Mouse (Mus musculus) hindbrain, embryonic 12.5 days (tissue): Measurements from ENCODE around the gene AF067063. TPM values are rescaled to one million over a fixed set of nuclear protein-coding genes. Genes with fewer than 3 reads are reported as not detected.
"Not testable (repeated sequence)": the region's sequence is repeated elsewhere in the genome, so short reads cannot be mapped to it uniquely, and the experiment has no call there.

ENCODE experiments used
- ATAC-seq: fragments of 200-750 bp; cut with Nextera tagmentation; 2 replicates; pipeline ENCODE4 v1.8.0; 2017; ENCODE audit warnings: moderate TSS enrichment; ENCODE audit not compliant: low FRiP score
- H3K27ac ChIP-seq: fragments of 300-500 bp; sonication (generic); 2 replicates; pipeline ENCODE4 v1.5.1; 2016; ENCODE audit warnings: mild to moderate bottlenecking
- H3K27me3 ChIP-seq: fragments of 300-500 bp; sonication (generic); 2 replicates; pipeline ENCODE4 v1.6.1; 2016; ENCODE audit warnings: mild to moderate bottlenecking
- H3K36me3 ChIP-seq: fragments of 300-500 bp; sonication (generic); 2 replicates; pipeline ENCODE4 v1.6.1; 2016; ENCODE audit warnings: mild to moderate bottlenecking
- H3K4me1 ChIP-seq: fragments of 300-500 bp; sonication (generic); 2 replicates; pipeline ENCODE4 v1.6.1; 2016
- H3K4me2 ChIP-seq: fragments of 300-500 bp; sonication (generic); replicated peaks from 2 replicates; pipeline ENCODE4 v1.6.1; 2016; ENCODE audit warnings: mild to moderate bottlenecking
- H3K4me3 ChIP-seq: fragments of 300-500 bp; sonication (generic); 2 replicates; pipeline ENCODE4 v1.5.1; 2016; ENCODE audit warnings: mild to moderate bottlenecking
- H3K9ac ChIP-seq: fragments of 300-500 bp; sonication (generic); 2 replicates; pipeline ENCODE4 v1.6.1; 2016; ENCODE audit warnings: mild to moderate bottlenecking, moderate library complexity
- H3K9me3 ChIP-seq: fragments of 300-500 bp; sonication (generic); replicated peaks from 2 replicates; pipeline ENCODE4 v1.6.1; 2016; ENCODE audit warnings: mild to moderate bottlenecking
- WGBS: fragments of 180-500 bp; shearing (Covaris S2); methylation state at CpG from one replicate; pipeline ENCODE4 v1.1.7; 2016; 5-methylcytosine and 5-hydroxymethylcytosine counted together
- polyA plus RNA-seq: library from polyadenylated mRNA; unstranded; fragments of >200 nt; fragmentation: Nextera tagmentation; extraction: Ambion mirVana; gene quantifications from 2 replicates; pipeline ENCODE4 v1.2.1, GENCODE M21; 2016

AF067063 gene
- polyA plus RNA-seq, result not detected in 2 replicates

DNA sequence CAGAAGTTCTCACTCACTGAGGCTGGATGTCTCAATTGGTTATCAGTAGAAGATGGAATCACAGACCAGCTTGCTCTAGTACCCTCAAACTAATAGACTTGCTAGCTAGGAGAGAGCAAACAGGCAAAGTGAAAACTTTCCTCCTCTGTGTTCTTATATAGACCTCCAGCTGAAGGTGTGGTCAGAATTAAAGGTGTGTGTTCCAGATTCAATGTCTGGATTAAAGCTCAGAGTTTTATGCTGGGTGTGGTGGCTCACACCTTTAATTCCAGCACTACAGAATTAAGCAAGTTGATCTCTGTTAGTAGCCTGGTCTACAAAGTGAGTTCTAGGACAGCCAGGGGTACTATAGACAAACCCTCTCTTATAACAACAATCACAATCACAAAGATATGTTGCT is at the start of gene AF067063:
Gene AF067063, minus strand, starts transcription at position 101 of the 400 bp plus-strand sequence.
- not testable (repeated sequence) for H3K4me3 ChIP-seq, H3K27ac ChIP-seq, ATAC-seq, H3K9ac ChIP-seq, H3K36me3 ChIP-seq, H3K9me3 ChIP-seq, H3K27me3 ChIP-seq, H3K4me1 ChIP-seq, H3K4me2 ChIP-seq

DNA sequence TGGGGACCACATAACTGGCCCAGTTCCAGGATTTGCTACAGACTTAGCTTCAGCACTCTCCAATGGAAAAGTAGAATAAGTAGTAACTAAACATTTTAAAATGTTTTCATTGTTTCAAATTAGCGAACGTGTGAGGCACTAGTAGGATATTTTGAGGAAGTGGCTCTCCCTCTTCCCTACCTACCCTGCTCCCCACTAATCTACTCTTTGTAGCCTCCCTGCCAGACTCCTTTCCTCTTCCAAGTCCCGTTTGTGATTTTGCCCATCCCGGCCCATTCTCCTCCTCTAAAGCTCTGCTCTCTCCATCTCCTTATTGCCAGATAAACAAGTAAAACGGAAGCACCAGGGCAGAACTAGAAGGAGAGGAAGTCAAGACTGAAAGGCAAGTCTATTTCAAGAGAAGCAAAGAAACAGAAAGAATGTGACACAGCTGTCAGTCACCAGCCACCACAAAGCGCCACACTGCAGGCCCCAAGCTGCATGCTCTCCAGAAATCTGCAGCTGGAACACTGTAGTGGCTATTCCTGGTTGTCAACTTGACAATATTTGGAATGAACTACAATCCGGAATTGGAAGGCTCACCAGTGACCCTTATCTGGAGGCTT is 34.5 kb upstream of the AF067063 start:
- ATAC-seq, H3K4me1 ChIP-seq, H3K27ac ChIP-seq, H3K9me3 ChIP-seq, H3K36me3 ChIP-seq, H3K9ac ChIP-seq, H3K4me3 ChIP-seq, H3K4me2 ChIP-seq, H3K27me3 ChIP-seq: not testable (repeated sequence)
- 84% methylated on average over 6 of the region's 7 CpGs for WGBS

DNA sequence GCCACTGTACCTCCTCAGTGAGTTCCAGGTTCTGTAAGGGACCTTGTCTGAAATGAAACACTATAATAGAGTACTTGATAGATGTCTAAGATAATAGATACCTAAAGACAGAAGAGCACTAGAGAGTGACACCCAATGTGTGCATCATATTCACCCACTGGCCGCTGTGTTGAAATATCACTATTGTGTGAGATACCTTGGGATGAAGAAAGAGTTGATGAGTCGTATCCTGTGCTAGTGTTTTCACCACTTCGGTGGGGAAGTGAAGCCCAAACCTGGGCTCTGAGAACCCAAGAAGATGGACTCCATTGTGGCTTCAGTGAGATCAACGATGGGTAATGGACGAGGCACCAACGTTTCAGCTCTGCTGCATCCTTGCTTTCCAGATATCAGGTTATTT is 32.4 kb upstream of the AF067063 start:
- no CpG with 5 or more reads among the region's 6 CpGs for WGBS
- H3K27me3 ChIP-seq, H3K4me2 ChIP-seq, H3K4me1 ChIP-seq, ATAC-seq, H3K9me3 ChIP-seq, H3K27ac ChIP-seq, H3K4me3 ChIP-seq, H3K36me3 ChIP-seq, H3K9ac ChIP-seq: not testable (repeated sequence)

DNA sequence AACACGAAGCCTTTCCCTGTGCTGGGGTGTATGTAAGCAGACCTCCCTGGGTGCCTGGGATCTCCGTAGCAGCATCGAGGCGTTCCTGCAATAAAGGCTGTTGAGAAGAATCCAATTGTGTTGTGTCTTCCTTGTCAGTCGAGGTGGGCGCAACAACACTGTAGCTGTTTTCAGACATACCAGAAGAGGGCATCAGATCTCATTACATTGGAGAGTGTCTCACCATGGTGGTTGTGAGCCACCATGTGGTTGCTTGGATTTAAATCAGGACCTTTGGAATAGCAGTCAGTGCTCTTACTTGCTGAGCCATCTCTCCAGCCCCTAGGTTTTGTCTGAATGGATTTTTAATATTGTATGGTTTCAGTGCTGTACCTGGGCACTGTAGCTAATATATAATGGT is 10.0 kb upstream of the AF067063 start:
- not testable (repeated sequence) for H3K4me3 ChIP-seq, ATAC-seq, H3K27ac ChIP-seq, H3K9ac ChIP-seq, H3K27me3 ChIP-seq, H3K36me3 ChIP-seq, H3K4me1 ChIP-seq, H3K9me3 ChIP-seq, H3K4me2 ChIP-seq
- WGBS, result 31% methylated on average over 6 of the region's 6 CpGs

DNA sequence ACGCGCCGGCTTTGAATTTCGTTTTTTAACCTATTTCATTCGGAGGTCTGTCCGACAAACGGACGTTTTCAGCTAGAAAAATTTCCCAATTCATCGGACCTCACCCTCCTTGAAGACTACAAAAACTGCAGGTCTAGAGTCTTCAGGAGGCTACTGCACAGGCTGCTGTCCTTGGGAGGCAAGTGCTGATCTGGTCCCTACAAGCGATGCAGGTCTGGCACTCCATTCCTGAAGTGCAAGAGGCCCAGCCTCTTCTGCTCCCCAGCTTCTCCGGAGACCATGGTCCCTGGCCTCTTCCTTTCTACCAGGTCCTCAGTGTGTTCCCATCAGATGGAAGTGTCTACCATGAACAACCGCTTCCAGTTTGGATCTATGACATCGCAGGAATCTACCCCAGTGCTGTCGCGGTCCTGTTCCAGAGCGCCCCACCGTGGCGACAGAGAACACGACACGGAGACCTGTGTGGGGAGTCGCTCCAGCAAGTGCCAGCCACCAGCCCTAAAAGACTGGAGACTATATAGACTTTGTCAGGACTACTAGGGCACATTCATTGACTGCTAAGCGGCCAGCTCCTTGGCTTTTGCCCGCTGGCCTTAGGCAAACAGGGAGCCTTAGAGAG is 7.8 kb upstream of the AF067063 start:
- not testable (repeated sequence) for H3K27ac ChIP-seq, H3K9me3 ChIP-seq, H3K4me1 ChIP-seq, H3K9ac ChIP-seq, H3K27me3 ChIP-seq, H3K36me3 ChIP-seq, H3K4me3 ChIP-seq
- 8% methylated on average over 14 of the region's 23 CpGs for WGBS
- H3K4me2 ChIP-seq, result 0 out of 2 replicates have a peak overlapping the region, but pooled peaks have one; percentile 21
- ATAC-seq, result peak; percentile 47; the same call in 1 of the 2 replicates

DNA sequence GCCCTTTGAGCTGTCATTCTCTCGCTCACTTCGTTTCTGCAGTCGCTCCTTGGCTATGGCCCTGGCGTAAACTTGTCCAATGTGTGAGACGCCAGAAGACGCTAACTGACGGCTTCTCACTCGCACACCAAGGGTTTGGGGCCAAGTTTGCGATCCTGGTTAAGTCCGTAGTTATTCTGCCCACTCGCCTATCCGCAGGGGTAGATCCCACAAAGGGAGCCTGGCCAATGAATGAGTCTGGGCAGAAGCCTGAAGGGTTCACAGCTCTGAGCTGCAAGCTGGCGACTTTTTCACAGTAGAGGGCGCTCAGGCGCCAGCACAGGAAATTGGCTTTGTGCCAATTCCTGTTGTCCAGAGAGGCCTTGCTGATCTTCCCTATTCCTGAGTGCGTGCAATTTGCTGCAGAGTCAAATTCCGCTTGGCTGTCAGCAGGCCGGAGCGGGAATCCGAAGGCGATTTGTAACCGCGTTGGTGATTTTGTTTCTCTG is 6.4 kb upstream of the AF067063 start:
- ATAC-seq, result peak; percentile 88
- not testable (repeated sequence) for H3K27me3 ChIP-seq, H3K9ac ChIP-seq, H3K9me3 ChIP-seq, H3K36me3 ChIP-seq, H3K4me1 ChIP-seq, H3K27ac ChIP-seq
- Histone ChIP-seq H3K4me2 (peak overlapping the region; percentile 43), H3K4me3 (peak overlapping the region; percentile 21)
- WGBS, result 12% methylated on average over 23 of the region's 23 CpGs

DNA sequence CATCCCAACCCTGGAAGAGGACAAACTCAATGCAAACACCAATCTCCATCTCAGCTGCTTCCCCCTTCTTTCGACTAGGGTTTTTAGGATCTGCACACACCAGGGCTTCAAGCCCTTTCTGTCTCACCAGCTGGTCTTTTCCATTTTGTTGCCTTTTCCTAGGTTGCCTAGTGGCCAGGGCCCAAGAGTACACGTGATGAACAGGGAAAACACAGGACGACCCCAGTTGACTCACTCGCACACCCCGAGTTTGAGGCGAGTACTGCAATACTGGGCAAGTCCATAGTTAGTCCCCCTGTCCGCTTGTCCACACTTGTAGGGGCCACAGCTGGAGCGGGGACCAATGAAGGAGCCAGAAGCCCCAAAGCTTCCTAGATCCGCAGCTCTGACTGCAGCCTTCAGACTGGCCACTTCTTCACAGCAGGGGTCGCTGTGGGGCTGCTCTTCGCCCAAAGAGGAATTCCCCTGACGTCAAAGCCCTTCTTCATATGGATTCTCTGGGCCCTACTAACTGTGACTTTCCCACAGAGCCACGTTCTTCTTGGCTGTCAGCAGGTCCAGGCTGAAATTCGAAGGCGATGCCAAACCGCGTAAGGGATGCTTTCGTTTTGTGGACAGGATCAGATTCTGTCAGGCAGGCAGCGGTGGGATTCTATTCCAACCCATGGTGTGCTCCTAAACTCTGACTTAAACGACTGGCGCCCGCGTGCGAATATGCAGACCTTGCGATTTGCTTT is 5.5 kb upstream of the AF067063 start, which contains the start of gene D13Ertd608e:
Gene D13Ertd608e, plus strand, starts transcription at position 687 of the 737 bp plus-strand sequence.
- peak within 1 kb of the TSS; percentile 21 for H3K4me3 ChIP-seq
- not testable (repeated sequence) for H3K27ac ChIP-seq, H3K4me1 ChIP-seq, H3K27me3 ChIP-seq, H3K9me3 ChIP-seq, H3K36me3 ChIP-seq, H3K9ac ChIP-seq
- WGBS, result 14% methylated on average over 18 of the region's 25 CpGs
- peak within 1 kb of the TSS; percentile 43 for H3K4me2 ChIP-seq
- ATAC-seq, result peak; percentile 56

DNA sequence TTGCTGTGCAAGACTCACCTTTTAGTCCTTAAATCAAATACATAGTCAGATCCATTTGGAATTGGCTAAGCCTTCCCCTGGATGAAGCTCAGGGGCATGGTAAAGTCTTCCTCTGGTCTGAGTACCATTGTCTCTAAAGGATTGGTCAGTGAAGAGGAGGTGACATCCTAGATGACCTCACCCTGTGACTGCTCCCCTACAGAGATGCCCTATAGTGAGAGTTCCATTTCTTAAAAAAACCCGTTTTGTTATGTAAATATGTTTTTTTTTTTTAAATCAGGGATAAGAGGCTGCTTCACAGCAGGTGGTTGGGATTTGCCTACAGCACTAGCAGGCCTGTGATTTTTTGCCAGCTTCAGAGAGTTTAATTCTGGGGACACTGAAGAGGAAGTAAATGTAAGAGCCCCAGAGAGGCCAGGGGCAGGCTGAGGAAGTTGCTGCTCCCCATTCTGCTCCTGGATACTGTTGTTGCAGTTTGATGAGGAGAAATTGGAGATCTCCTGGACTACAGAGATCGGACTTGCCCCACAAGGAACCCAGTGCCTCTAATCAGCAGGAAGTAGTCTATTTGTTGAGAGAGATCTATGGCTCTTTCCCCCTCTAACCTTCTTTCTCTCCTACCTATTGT is 12.3 kb downstream of the AF067063 start:
- Histone ChIP-seq H3K4me2 (no peak overlapping the region), H3K4me1 (0 out of 2 replicates have a peak, but pooled peaks cover 4% of the 10 kb centered on the region), H3K4me3 (no peak overlapping the region), H3K9ac (no peak overlapping the region), H3K27me3 (no peaks in the 10 kb centered on the region), H3K9me3 (no peaks in the 10 kb centered on the region), H3K27ac (no peak overlapping the region), H3K36me3 (no peaks in the 10 kb centered on the region)
- ATAC-seq, result no peak
- WGBS, result 15% methylated on average over 2 of the region's 2 CpGs

DNA sequence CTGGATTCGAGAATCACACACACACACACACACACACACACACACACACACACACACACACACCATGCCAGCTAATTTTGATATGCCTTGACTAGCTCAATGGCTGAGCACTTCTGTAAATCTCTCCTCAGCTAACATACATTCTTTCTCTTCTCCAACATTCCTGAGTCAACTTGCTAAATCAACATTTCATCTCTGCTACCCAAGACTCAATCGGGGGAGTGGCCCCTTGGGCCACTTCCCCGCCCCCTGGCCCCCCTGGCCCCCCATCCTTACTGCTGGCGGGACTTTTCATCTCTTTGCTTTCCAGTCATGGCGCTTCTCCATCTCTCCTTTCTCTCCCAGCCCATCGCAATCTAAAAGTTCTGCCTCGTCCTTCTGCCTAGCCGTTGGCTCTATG is 13.2 kb downstream of the AF067063 start:
- Histone ChIP-seq H3K4me2 (no peak overlapping the region), H3K4me3 (no peak overlapping the region), H3K9me3 (no peaks in the 10 kb centered on the region), H3K4me1 (0 out of 2 replicates have a peak, but pooled peaks cover 4% of the 10 kb centered on the region), H3K27ac (no peak overlapping the region), H3K36me3 (no peaks in the 10 kb centered on the region), H3K27me3 (no peaks in the 10 kb centered on the region), H3K9ac (no peak overlapping the region)
- ATAC-seq, result no peak
- WGBS, result 57% methylated on average over 8 of the region's 8 CpGs

DNA sequence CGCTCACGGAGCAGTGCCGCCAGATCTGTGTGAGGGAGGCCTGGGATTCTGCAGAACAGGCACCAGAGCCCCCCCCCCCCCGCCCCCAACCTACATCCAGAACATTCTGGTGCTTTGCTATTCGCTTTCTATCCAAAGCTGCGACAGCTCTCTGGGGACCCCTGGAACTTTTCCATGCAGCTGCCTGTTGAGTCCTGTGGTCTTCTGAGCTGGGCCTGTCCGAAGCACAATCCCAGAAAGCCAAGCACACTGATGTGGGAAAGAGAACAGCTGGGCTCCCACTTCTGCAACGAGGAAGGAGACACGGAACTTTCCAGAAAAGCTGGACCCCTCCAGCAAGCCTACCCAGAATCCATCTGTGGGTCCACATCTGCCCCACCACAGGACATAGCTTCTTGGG is 20.0 kb downstream of the AF067063 start:
- H3K4me1 ChIP-seq, result no peaks in the 10 kb centered on the region
- no peak overlapping the region for H3K27ac ChIP-seq
- no peak for ATAC-seq
- WGBS, result 86% methylated on average over 8 of the region's 9 CpGs
- H3K9me3 ChIP-seq, result no peaks in the 10 kb centered on the region
- no peak overlapping the region for H3K4me3 ChIP-seq
- H3K27me3 ChIP-seq, result no peaks in the 10 kb centered on the region
- H3K4me2 ChIP-seq, result no peak overlapping the region
- no peak overlapping the region for H3K9ac ChIP-seq
- H3K36me3 ChIP-seq, result no peaks in the 10 kb centered on the region

DNA sequence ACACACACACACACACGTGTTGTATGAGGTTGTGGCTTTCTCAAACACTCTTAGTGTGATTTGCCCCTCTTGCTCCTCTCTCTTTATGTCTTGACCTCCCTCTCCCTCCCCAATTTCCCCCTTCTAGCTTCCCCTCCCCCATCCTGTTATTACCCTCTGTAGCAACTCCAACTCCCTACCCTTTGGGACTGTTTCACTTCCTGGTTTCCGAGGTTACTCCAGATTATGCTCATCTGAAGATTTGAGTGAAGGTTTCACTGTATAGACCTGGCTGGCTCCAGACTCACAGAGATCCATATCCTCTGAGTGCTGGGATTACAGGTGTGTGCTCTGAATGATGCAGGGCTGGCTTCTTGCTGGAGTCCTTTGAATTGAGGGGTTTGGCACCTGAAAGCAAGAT is 21.1 kb downstream of the AF067063 start:
- WGBS, result 81% methylated on average over 2 of the region's 2 CpGs
- no peaks in the 10 kb centered on the region for H3K36me3 ChIP-seq
- H3K4me3 ChIP-seq, result no peak overlapping the region
- H3K27me3 ChIP-seq, result no peaks in the 10 kb centered on the region
- H3K9me3 ChIP-seq, result no peaks in the 10 kb centered on the region
- no peak for ATAC-seq
- no peak overlapping the region for H3K9ac ChIP-seq
- H3K4me2 ChIP-seq, result no peak overlapping the region
- no peak overlapping the region for H3K27ac ChIP-seq
- H3K4me1 ChIP-seq, result no peaks in the 10 kb centered on the region

DNA sequence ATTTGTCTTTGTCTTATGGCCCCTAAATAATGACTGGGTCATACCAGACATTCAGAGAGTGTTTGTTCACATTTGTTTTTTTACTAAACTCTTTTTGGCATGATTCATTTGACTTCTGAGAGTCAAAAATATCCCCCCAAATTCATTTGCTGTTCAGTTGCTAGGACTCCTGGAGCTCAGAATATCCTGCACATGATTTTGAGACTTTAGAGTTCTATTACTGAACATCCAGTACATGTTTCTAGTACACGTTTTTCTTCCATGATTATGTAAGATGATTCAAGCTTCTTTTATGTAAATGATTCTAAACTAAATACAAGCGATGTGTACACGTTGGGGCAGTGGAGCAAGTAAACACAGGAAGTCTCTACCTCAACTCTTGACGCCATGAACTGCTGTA is 32.4 kb downstream of the AF067063 start:
- no peak overlapping the region for H3K4me2 ChIP-seq
- ATAC-seq, result no peak
- no peak overlapping the region for H3K9ac ChIP-seq
- 73% methylated on average over 4 of the region's 4 CpGs for WGBS
- H3K36me3 ChIP-seq, result no peaks in the 10 kb centered on the region
- H3K27me3 ChIP-seq, result no peaks in the 10 kb centered on the region
- H3K4me3 ChIP-seq, result no peak overlapping the region
- H3K9me3 ChIP-seq, result no peaks in the 10 kb centered on the region
- no peaks in the 10 kb centered on the region for H3K4me1 ChIP-seq
- H3K27ac ChIP-seq, result no peak overlapping the region
